Mouse (Mus musculus) heart, embryonic 11.5 days (tissue): ENCODE results near the gene Jak3. TPM values are rescaled to one million over a fixed set of nuclear protein-coding genes. Genes with fewer than 3 reads are reported as not detected.

Experiments
- ATAC-seq: fragments of 200-750 bp; cut with Nextera tagmentation; replicated peaks from 2 replicates; pipeline ENCODE4 v1.8.0; 2017; ENCODE audit warnings: moderate library complexity; ENCODE audit not compliant: insufficient number of reproducible peaks, low FRiP score, low TSS enrichment
- H3K27ac ChIP-seq: fragments of 300-500 bp; sonication (generic); 2 replicates; pipeline ENCODE4 v1.5.1; 2014; ENCODE audit warnings: mild to moderate bottlenecking, low read depth, low read length
- H3K27me3 ChIP-seq: fragments of 300-500 bp; sonication (generic); 2 replicates; pipeline ENCODE4 v1.6.1; 2014; ENCODE audit warnings: mild to moderate bottlenecking, low read length, mixed read lengths; ENCODE audit not compliant: control insufficient read depth, insufficient read depth
- H3K36me3 ChIP-seq: fragments of 300-500 bp; sonication (generic); 2 replicates; pipeline ENCODE4 v1.6.1; 2014; ENCODE audit warnings: mild to moderate bottlenecking, low read length, moderate library complexity, mixed read lengths; ENCODE audit not compliant: control insufficient read depth, insufficient read depth
- H3K4me1 ChIP-seq: fragments of 300-500 bp; sonication (generic); 2 replicates; pipeline ENCODE4 v1.6.1; 2014; ENCODE audit warnings: low read length; ENCODE audit not compliant: control insufficient read depth, insufficient read depth
- H3K4me2 ChIP-seq: fragments of 300-500 bp; sonication (generic); 2 replicates; pipeline ENCODE4 v1.6.1; 2014; ENCODE audit warnings: mild to moderate bottlenecking, moderate library complexity
- H3K4me3 ChIP-seq: fragments of 300-500 bp; sonication (generic); 2 replicates; pipeline ENCODE4 v1.5.1; 2014; ENCODE audit warnings: low read depth, low read length
- H3K9ac ChIP-seq: fragments of 300-500 bp; sonication (generic); 2 replicates; pipeline ENCODE4 v1.6.1; 2014; ENCODE audit warnings: mild to moderate bottlenecking, low read depth, low read length, moderate library complexity
- H3K9me3 ChIP-seq: fragments of 300-500 bp; sonication (generic); replicated peaks from 2 replicates; pipeline ENCODE4 v1.6.1; 2016; ENCODE audit warnings: low read length; ENCODE audit not compliant: control insufficient read depth
- WGBS: fragments of 180-500 bp; shearing (Covaris S2); extraction: QIAGEN DNeasy Blood & Tissue Kit; methylation state at CpG from one replicate; pipeline ENCODE4 v1.1.7; 2014; ENCODE audit not compliant: insufficient replicate concordance; 5-methylcytosine and 5-hydroxymethylcytosine counted together
- polyA plus RNA-seq: library from polyadenylated mRNA; unstranded; fragments of >200 nt; fragmentation: Nextera tagmentation; extraction: Ambion mirVana; gene quantifications from 2 replicates; pipeline ENCODE4 v1.2.1, GENCODE M21; 2014

The Jak3 gene
- polyA plus RNA-seq, 1 experiment from 2014 or later, result 4.9 TPM

- Histone ChIP-seq H3K4me2 (peak overlapping the region; percentile 61), H3K4me1 (peaks cover 23% of the 10 kb centered on the region), H3K4me3 (peak overlapping the region; percentile 35), H3K9ac (no peak overlapping the region), H3K27me3 (peaks cover 75% of the 10 kb centered on the region), H3K27ac (no peak overlapping the region), H3K9me3 (no peaks in the 10 kb centered on the region), H3K36me3 (no peaks in the 10 kb centered on the region)
- 27% methylated on average over 16 of the region's 16 CpGs for WGBS
- no peak for ATAC-seq
Measured at GRCm38 (mm10) chr8:71679116-71679515, 3.0 kb downstream of the Jak3 start.

- Histone ChIP-seq H3K36me3 (no peaks in the 10 kb centered on the region), H3K9me3 (no peaks in the 10 kb centered on the region), H3K4me1 (peaks cover 23% of the 10 kb centered on the region), H3K4me2 (peak overlapping the region; percentile 61), H3K9ac (no peak overlapping the region), H3K4me3 (peak overlapping the region; percentile 35), H3K27me3 (peaks cover 81% of the 10 kb centered on the region), H3K27ac (no peak overlapping the region)
- ATAC-seq, result no peak
- 6% methylated on average over 46 of the region's 46 CpGs for WGBS
Measured at GRCm38 (mm10) chr8:71679550-71680168, 3.6 kb downstream of the Jak3 start.

GRCm38 (mm10) chr8:71680471-71680870, 4.4 kb downstream of the Jak3 start:
- 8% methylated on average over 21 of the region's 21 CpGs for WGBS
- Histone ChIP-seq H3K27me3 (peaks cover 83% of the 10 kb centered on the region), H3K4me1 (peaks cover 23% of the 10 kb centered on the region), H3K36me3 (no peaks in the 10 kb centered on the region), H3K27ac (no peak overlapping the region), H3K4me2 (peak overlapping the region; percentile 31; the same call in 1 of the 2 replicates), H3K9me3 (no peaks in the 10 kb centered on the region), H3K9ac (no peak overlapping the region), H3K4me3 (no peak overlapping the region)
- no peak for ATAC-seq

GRCm38 (mm10) chr8:71681369-71681915, 5.3 kb downstream of the Jak3 start:
- Histone ChIP-seq H3K36me3 (no peaks in the 10 kb centered on the region), H3K4me3 (no peak overlapping the region)
- 14% methylated on average over 17 of the region's 18 CpGs for WGBS

GRCm38 (mm10) chr8:71682832-71683231, 6.7 kb downstream of the Jak3 start:
- 69% methylated on average over 12 of the region's 12 CpGs for WGBS
- Histone ChIP-seq H3K9ac (no peak overlapping the region), H3K36me3 (no peaks in the 10 kb centered on the region), H3K27me3 (peaks cover 99% of the 10 kb centered on the region), H3K27ac (no peak overlapping the region), H3K4me2 (no peak overlapping the region), H3K9me3 (no peaks in the 10 kb centered on the region), H3K4me1 (peaks cover 25% of the 10 kb centered on the region), H3K4me3 (no peak overlapping the region)
- ATAC-seq, result no peak

More at GRCm38 (mm10) chr8:71681369-71681915, 5.3 kb downstream of the Jak3 start:
- no peak for ATAC-seq
- H3K27me3 ChIP-seq, result peaks cover 91% of the 10 kb centered on the region
- no peak overlapping the region for H3K9ac ChIP-seq
- peaks cover 23% of the 10 kb centered on the region; the same call in 1 of the 2 replicates for H3K4me1 ChIP-seq
- H3K4me2 ChIP-seq, result no peak overlapping the region
- H3K9me3 ChIP-seq, result no peaks in the 10 kb centered on the region
- H3K27ac ChIP-seq, result no peak overlapping the region

GRCm38 (mm10) chr8:71684701-71685100, 8.6 kb downstream of the Jak3 start:
- H3K27ac ChIP-seq, result no peak overlapping the region
- peaks cover 20% of the 10 kb centered on the region for H3K4me1 ChIP-seq
- no peak overlapping the region for H3K4me2 ChIP-seq
- ATAC-seq, result no peak
- no peaks in the 10 kb centered on the region for H3K9me3 ChIP-seq
- H3K4me3 ChIP-seq, result no peak overlapping the region
- 29% methylated on average over 10 of the region's 10 CpGs for WGBS
- H3K27me3 ChIP-seq, result peaks cover 99% of the 10 kb centered on the region
- H3K9ac ChIP-seq, result no peak overlapping the region
- H3K36me3 ChIP-seq, result no peaks in the 10 kb centered on the region

- Histone ChIP-seq H3K9ac (no peak overlapping the region), H3K36me3 (no peaks in the 10 kb centered on the region), H3K9me3 (no peaks in the 10 kb centered on the region), H3K4me1 (peaks cover 15% of the 10 kb centered on the region), H3K27me3 (peaks cover 100% of the 10 kb centered on the region), H3K27ac (no peak overlapping the region), H3K4me3 (peak overlapping the region; percentile 15), H3K4me2 (peak overlapping the region; percentile 56)
- ATAC-seq, result no peak; the same call in 1 of the 2 replicates
- WGBS, result 6% methylated on average over 29 of the region's 29 CpGs
Measured at GRCm38 (mm10) chr8:71685573-71685972, 9.5 kb downstream of the Jak3 start.

GRCm38 (mm10) chr8:71686143-71686734, 10.1 kb downstream of the Jak3 start:
- peak; percentile 43 for ATAC-seq

More at GRCm38 (mm10) chr8:71686143-71686734, 10.1 kb downstream of the Jak3 start:
- WGBS, result 4% methylated on average over 23 of the region's 23 CpGs
- Histone ChIP-seq H3K4me3 (peak overlapping the region; percentile 15), H3K9me3 (no peaks in the 10 kb centered on the region), H3K36me3 (no peaks in the 10 kb centered on the region), H3K27ac (no peak overlapping the region), H3K27me3 (peaks cover 100% of the 10 kb centered on the region), H3K4me1 (peaks cover 12% of the 10 kb centered on the region), H3K4me2 (peak overlapping the region; percentile 56), H3K9ac (no peak overlapping the region)
